Mouse (Mus musculus): ENCODE data around the gene Nav2.

DNA sequence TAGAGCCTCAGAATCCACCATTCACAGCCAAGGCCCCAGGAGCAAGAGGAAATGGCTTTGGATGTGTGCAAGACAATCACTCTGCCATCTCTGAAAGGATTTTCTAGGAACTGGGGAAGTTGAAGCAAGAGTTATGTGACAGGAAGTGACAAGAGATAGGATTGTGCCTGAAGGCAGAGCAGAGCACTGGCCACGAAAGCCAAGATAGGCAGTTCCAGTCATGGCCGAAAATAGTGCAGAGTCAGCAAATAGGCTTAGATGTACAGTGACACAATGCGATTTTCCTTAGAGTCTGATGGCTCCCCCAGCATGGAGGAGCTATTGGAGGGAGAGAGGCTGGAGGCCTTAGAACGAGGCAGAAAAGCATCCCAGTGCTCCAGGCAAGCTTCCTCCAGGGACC lies 269.7 kb downstream of the Nav2 start:
- TF ChIP-seq EP300 (IDR thresholded peaks at IDR 0.05) = no peak
- no peak for TF ChIP-seq CTCF (IDR thresholded peaks at IDR 0.05)

All from lung, postnatal 0 days (tissue).